Mouse (Mus musculus) forebrain, embryonic 11.5 days (tissue): ENCODE results near the gene Socs5. TPM values are rescaled to one million over a fixed set of nuclear protein-coding genes. Genes with fewer than 3 reads are reported as not detected.

ENCODE experiments used
- ATAC-seq: fragments of 200-750 bp; cut with Nextera tagmentation; replicated peaks from 2 replicates; pipeline ENCODE4 v1.8.0; 2017; ENCODE audit warnings: moderate TSS enrichment; ENCODE audit not compliant: low FRiP score
- DNase-seq: peaks from one replicate; pipeline ENCODE4 v3.0.0-alpha.2; 2017; ENCODE audit warnings: low spot score
- H3K27ac ChIP-seq: fragments of 300-500 bp; sonication (generic); 2 replicates; pipeline ENCODE4 v1.5.1; 2014; ENCODE audit warnings: low read depth, low read length
- H3K27me3 ChIP-seq: fragments of 300-500 bp; sonication (generic); 2 replicates; pipeline ENCODE4 v1.6.1; 2014; ENCODE audit warnings: mild to moderate bottlenecking, low read length, mixed read lengths; ENCODE audit not compliant: control insufficient read depth, insufficient read depth
- H3K36me3 ChIP-seq: fragments of 300-500 bp; sonication (generic); 2 replicates; pipeline ENCODE4 v1.6.1; 2014; ENCODE audit warnings: mild to moderate bottlenecking, low read length, moderate library complexity, mixed read lengths; ENCODE audit not compliant: control insufficient read depth, insufficient read depth
- H3K4me1 ChIP-seq: fragments of 300-500 bp; sonication (generic); replicated peaks from 2 replicates; pipeline ENCODE4 v1.6.1; 2014; ENCODE audit warnings: low read length, mixed read lengths; ENCODE audit not compliant: control insufficient read depth, insufficient read depth
- H3K4me2 ChIP-seq: fragments of 300-500 bp; sonication (generic); 2 replicates; pipeline ENCODE4 v1.6.1; 2014; ENCODE audit warnings: low read depth, mild to moderate bottlenecking, low read length, moderate library complexity, mixed read lengths; ENCODE audit not compliant: severe bottlenecking
- H3K4me3 ChIP-seq: fragments of 300-500 bp; sonication (generic); 2 replicates; pipeline ENCODE4 v1.5.1; 2014; ENCODE audit warnings: low read depth, low read length
- H3K9ac ChIP-seq: fragments of 300-500 bp; sonication (generic); 2 replicates; pipeline ENCODE4 v1.6.1; 2014; ENCODE audit warnings: low read length
- H3K9me3 ChIP-seq: fragments of 300-500 bp; sonication (generic); 2 replicates; pipeline ENCODE4 v1.6.1; 2016; ENCODE audit warnings: low read length, mixed read lengths; ENCODE audit not compliant: control insufficient read depth
- WGBS: fragments of 180-500 bp; shearing (Covaris S2); extraction: QIAGEN DNeasy Blood & Tissue Kit; methylation state at CpG from one replicate; pipeline ENCODE4 v1.1.7; 2014; 5-methylcytosine and 5-hydroxymethylcytosine counted together
- microRNA-seq: library from miRNA; unstranded; fragments of <30 nt; microRNA quantifications from one replicate; pipeline ENCODE4, GENCODE M21; 2016; ENCODE audit not compliant: insufficient number of aligned reads
- polyA plus RNA-seq: library from polyadenylated mRNA; unstranded; fragments of >200 nt; fragmentation: Nextera tagmentation; extraction: Ambion mirVana; gene quantifications from 2 replicates; pipeline ENCODE4 v1.2.1, GENCODE M21; 2014

The Socs5 gene
- polyA plus RNA-seq, 1 experiment from 2014 or later, result 11.0 TPM

DNA sequence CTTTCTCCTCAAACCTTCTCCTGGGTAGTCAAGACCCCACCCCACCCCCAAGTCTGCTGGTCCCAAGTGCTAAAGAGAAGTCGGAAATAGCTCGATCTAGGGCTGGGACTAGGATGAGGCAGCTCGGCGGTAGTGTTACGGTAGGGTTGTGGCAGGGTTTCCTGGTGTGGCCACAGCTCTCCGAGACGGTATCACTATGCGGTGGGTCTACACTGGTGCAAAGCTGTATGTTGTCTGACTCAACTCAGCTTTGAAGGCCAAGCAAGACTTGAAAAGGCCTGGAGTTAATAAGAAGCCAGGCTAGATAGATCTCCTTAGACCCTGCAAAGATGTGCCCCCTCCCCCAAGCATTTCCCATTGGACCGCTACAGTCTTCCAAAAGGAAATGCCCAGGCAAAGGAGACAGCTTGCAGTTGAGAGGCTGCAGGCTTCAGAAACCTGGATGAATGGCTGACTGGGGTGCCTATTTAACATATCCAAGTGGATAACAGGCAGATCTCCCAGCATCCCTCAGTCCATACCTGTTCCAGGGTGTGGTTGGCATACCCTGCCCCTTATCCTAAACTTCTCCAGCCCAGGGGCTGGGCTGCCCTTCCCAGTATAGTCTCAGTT is 72.6 kb downstream of the Socs5 start:
- no peak for ATAC-seq
- H3K27ac ChIP-seq, result no peak overlapping the region

DNA sequence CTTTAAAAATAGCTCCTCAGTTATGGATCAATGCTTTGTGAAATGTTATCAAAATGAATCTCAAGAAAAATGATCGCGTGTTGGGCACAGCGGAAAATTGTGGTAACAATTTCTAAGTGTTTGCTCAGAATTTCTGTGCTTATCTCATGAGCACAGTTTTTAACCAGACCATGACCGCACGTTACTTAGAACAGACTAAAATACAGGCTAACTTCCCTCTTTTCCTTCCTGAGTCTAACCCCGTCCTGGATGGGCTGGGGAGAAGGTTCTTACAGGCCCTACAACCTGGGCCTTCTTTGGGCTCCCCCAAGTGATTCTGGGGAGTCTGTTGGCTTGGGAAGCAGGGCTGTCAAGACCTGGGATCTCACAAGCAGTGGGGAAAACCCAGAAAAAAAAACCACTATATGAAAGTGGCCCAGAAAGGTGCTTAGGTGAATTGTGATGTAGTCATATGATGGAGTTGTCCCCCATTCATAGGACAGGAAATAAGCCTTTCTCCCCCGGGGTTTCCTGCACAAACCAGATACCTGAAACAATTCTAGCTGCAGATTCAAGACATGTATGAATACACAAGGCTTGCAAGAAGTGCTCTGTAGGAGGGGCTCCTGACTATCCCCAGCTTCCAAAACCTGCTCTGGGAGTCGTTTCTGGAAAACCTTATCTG is 74.3 kb downstream of the Socs5 start:
- 92% methylated on average over 8 of the region's 8 CpGs for whole genome bisulfite sequencing
- Histone ChIP-seq H3K4me1 (no peaks in the 10 kb centered on the region; the same call in 1 of the 2 replicates), H3K4me2 (no peak overlapping the region), H3K9ac (no peak overlapping the region), H3K9me3 (no peaks in the 10 kb centered on the region), H3K27ac (no peak overlapping the region), H3K4me3 (no peak overlapping the region), H3K27me3 (no peaks in the 10 kb centered on the region), H3K36me3 (no peaks in the 10 kb centered on the region)
- no peak for DNase-seq
- ATAC-seq, result no peak

More for the DNA sequence above, 72.6 kb downstream of the Socs5 start:
- Histone ChIP-seq H3K4me3 (no peak overlapping the region), H3K4me2 (no peak overlapping the region), H3K9me3 (no peaks in the 10 kb centered on the region), H3K36me3 (no peaks in the 10 kb centered on the region), H3K4me1 (no peaks in the 10 kb centered on the region), H3K9ac (no peak overlapping the region), H3K27me3 (no peaks in the 10 kb centered on the region)
- 88% methylated on average over 9 of the region's 9 CpGs for WGBS
- DNase-seq, result no peak

DNA sequence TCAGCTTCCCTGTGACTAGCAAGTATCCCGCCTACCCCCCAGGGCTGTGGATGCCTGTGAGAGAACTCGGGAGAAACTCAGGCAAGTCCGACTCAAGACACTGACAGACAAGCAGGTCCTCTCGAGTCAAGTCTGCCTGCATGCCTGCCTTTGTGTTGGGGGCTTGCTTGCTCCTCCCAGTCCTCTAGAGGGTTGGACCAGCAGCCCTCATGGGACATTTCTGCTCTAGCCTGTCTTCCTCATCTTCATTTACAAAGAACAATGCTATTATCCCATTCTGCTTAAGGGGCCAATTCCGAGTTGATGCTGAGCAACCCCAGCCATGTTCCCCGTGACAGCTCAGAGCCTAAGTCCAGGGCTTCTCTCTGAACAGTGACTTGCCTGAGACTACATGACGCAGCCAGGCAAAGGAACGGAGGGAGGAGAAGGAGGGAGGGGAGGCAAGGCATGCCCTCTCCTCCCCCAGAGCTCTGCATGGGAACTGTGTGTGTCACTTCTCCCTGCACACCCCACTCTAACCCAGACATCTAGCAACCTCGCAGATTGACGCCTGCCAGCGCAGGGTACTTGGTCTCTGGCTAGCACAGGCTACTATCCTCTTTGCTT is 78.1 kb downstream of the Socs5 start:
- Histone ChIP-seq H3K4me1 (no peaks in the 10 kb centered on the region; the same call in 1 of the 2 replicates), H3K9me3 (no peaks in the 10 kb centered on the region), H3K4me2 (no peak overlapping the region), H3K9ac (no peak overlapping the region), H3K4me3 (no peak overlapping the region), H3K27me3 (no peaks in the 10 kb centered on the region), H3K36me3 (no peaks in the 10 kb centered on the region), H3K27ac (no peak overlapping the region)
- no peak for ATAC-seq
- DNase-seq, result no peak
- 33% methylated on average over 11 of the region's 11 CpGs for WGBS

DNA sequence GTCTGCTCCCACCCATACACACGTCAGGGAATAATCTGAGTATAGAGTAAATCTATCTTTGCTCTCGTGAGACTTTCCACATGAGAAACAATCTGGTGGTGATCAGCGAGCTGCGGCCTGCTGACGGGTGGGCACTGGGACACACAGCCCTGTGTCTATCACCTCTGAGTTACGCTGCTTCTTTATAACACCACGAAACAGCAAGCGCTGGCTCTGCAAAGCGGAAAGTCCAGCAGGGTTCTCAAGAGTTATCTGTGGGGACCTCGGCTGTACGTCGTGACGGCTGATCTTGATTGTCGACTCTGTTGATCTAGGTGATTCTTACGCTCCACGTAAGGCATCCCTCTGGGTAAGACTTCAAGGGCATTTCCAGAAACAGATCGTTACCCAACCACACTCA is 79.5 kb downstream of the Socs5 start:
- Histone ChIP-seq H3K4me1 (no peaks in the 10 kb centered on the region; the same call in 1 of the 2 replicates), H3K9ac (no peak overlapping the region), H3K9me3 (no peaks in the 10 kb centered on the region), H3K4me3 (no peak overlapping the region), H3K27me3 (no peaks in the 10 kb centered on the region), H3K36me3 (no peaks in the 10 kb centered on the region), H3K27ac (no peak overlapping the region), H3K4me2 (no peak overlapping the region)
- no peak for DNase-seq
- WGBS, result 71% methylated on average over 17 of the region's 17 CpGs
- ATAC-seq, result no peak

Small RNAs within 50 kb of the gene (microRNA-seq; reads per million reads assigned to microRNA genes)
- gene Gm22346, result not detected

Other genes with a start within 250 kb of the Socs5 start
- gene Tmem247, start 190.3 kb upstream of the Socs5 start, polyA plus RNA-seq, result not detected in 2 replicates
- gene Atp6v1e2, start 159.8 kb upstream of the Socs5 start, polyA plus RNA-seq, result not detected in 2 replicates
- gene Rhoq, start 144.6 kb upstream of the Socs5 start, polyA plus RNA-seq, result 11.5 TPM in 2 replicates
- gene Pigf, start 82.3 kb upstream of the Socs5 start, polyA plus RNA-seq, result 38.6 and 43.8 TPM in 2 replicates
- gene Cript, start 82.1 kb upstream of the Socs5 start, polyA plus RNA-seq, result 147 and 169 TPM in 2 replicates
- gene Mcfd2, start 158.3 kb downstream of the Socs5 start, polyA plus RNA-seq, result 65.6 and 66.7 TPM in 2 replicates
- gene Ttc7, start 175.2 kb downstream of the Socs5 start, polyA plus RNA-seq, result 4.2 and 4.3 TPM in 2 replicates